Mouse (Mus musculus) testis, adult 2 months (tissue): Measurements from ENCODE around the gene Itpr2.

Experiments used
- CTCF ChIP-seq: fragments of 200-500 bp; IDR thresholded peaks from 2 replicates; pipeline ENCODE4 v1.5.1; 2012; ENCODE audit warnings: low read depth, mild to moderate bottlenecking, inconsistent platforms, low read length, moderate library complexity; ENCODE audit not compliant: control insufficient read depth, insufficient read depth, insufficient replicate concordance
- POLR2A ChIP-seq: fragments of 200-500 bp; IDR thresholded peaks from 2 replicates; pipeline ENCODE4 v1.6.1; 2012; ENCODE audit warnings: low read depth, mild to moderate bottlenecking, inconsistent platforms, low read length, moderate library complexity; ENCODE audit not compliant: control insufficient read depth

GRCm38 (mm10) chr6:146397803-146398202 is 104.2 kb downstream of the Itpr2 start:
- TF ChIP-seq POLR2A, result no peak
- no peak for TF ChIP-seq CTCF
